Mouse (Mus musculus) heart, embryonic 11.5 days (tissue): ENCODE data around the gene Txnrd3. TPM values are rescaled to one million over a fixed set of nuclear protein-coding genes. Genes with fewer than 3 reads are reported as not detected.

Source experiments
- ATAC-seq: fragments of 200-750 bp; cut with Nextera tagmentation; replicated peaks from 2 replicates; pipeline ENCODE4 v1.8.0; 2017; ENCODE audit warnings: moderate library complexity; ENCODE audit not compliant: insufficient number of reproducible peaks, low FRiP score, low TSS enrichment
- H3K27ac ChIP-seq: fragments of 300-500 bp; sonication (generic); 2 replicates; pipeline ENCODE4 v1.5.1; 2014; ENCODE audit warnings: mild to moderate bottlenecking, low read depth, low read length
- H3K27me3 ChIP-seq: fragments of 300-500 bp; sonication (generic); 2 replicates; pipeline ENCODE4 v1.6.1; 2014; ENCODE audit warnings: mild to moderate bottlenecking, low read length, mixed read lengths; ENCODE audit not compliant: control insufficient read depth, insufficient read depth
- H3K36me3 ChIP-seq: fragments of 300-500 bp; sonication (generic); 2 replicates; pipeline ENCODE4 v1.6.1; 2014; ENCODE audit warnings: mild to moderate bottlenecking, low read length, moderate library complexity, mixed read lengths; ENCODE audit not compliant: control insufficient read depth, insufficient read depth
- H3K4me1 ChIP-seq: fragments of 300-500 bp; sonication (generic); 2 replicates; pipeline ENCODE4 v1.6.1; 2014; ENCODE audit warnings: low read length; ENCODE audit not compliant: control insufficient read depth, insufficient read depth
- H3K4me2 ChIP-seq: fragments of 300-500 bp; sonication (generic); 2 replicates; pipeline ENCODE4 v1.6.1; 2014; ENCODE audit warnings: mild to moderate bottlenecking, moderate library complexity
- H3K4me3 ChIP-seq: fragments of 300-500 bp; sonication (generic); 2 replicates; pipeline ENCODE4 v1.5.1; 2014; ENCODE audit warnings: low read depth, low read length
- H3K9ac ChIP-seq: fragments of 300-500 bp; sonication (generic); 2 replicates; pipeline ENCODE4 v1.6.1; 2014; ENCODE audit warnings: mild to moderate bottlenecking, low read depth, low read length, moderate library complexity
- H3K9me3 ChIP-seq: fragments of 300-500 bp; sonication (generic); replicated peaks from 2 replicates; pipeline ENCODE4 v1.6.1; 2016; ENCODE audit warnings: low read length; ENCODE audit not compliant: control insufficient read depth
- WGBS: fragments of 180-500 bp; shearing (Covaris S2); extraction: QIAGEN DNeasy Blood & Tissue Kit; methylation state at CpG from one replicate; pipeline ENCODE4 v1.1.7; 2014; ENCODE audit not compliant: insufficient replicate concordance; 5-methylcytosine and 5-hydroxymethylcytosine counted together
- polyA plus RNA-seq: library from polyadenylated mRNA; unstranded; fragments of >200 nt; fragmentation: Nextera tagmentation; extraction: Ambion mirVana; gene quantifications from 2 replicates; pipeline ENCODE4 v1.2.1, GENCODE M21; 2014

Txnrd3 gene
- polyA plus RNA-seq, 1 experiment from 2014 or later: 8.7 TPM

GRCm38 (mm10) chr6:89660490-89660889, 16.7 kb downstream of the Txnrd3 start:
- Histone ChIP-seq H3K4me1 (no peaks in the 10 kb centered on the region; the same call in 1 of the 2 replicates), H3K9ac (no peak overlapping the region), H3K36me3 (no peaks in the 10 kb centered on the region), H3K27me3 (no peaks in the 10 kb centered on the region), H3K9me3 (no peaks in the 10 kb centered on the region), H3K27ac (no peak overlapping the region), H3K4me2 (no peak overlapping the region), H3K4me3 (no peak overlapping the region)
- no peak for ATAC-seq
- WGBS: 50% methylated on average over 1 of the region's 1 CpGs

DNA sequence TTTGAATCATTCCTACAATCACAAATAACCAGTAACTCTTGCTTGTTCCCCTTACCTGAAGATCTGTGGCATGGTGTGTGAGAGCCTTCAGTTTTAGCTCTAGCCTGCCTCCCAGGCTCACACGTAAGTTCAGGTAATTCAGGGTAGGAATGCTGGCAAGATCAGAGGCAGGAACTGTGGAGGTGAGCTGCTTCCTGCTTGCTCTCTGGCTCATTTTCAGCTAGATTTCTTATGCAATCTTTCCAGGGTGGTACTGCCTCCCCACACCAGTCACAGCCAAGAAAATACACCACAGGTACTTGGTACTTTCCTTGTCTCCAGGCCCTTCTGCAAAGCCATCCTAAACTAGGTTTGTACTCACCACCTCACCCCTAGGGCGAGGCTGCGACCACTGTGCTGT, 18.7 kb downstream of the Txnrd3 start:
- Histone ChIP-seq H3K4me1 (no peaks in the 10 kb centered on the region; the same call in 1 of the 2 replicates), H3K9ac (no peak overlapping the region), H3K27ac (no peak overlapping the region), H3K27me3 (no peaks in the 10 kb centered on the region), H3K9me3 (no peaks in the 10 kb centered on the region), H3K4me3 (no peak overlapping the region), H3K4me2 (no peak overlapping the region), H3K36me3 (no peaks in the 10 kb centered on the region)
- 88% methylated on average over 3 of the region's 3 CpGs for WGBS
- ATAC-seq: no peak

DNA sequence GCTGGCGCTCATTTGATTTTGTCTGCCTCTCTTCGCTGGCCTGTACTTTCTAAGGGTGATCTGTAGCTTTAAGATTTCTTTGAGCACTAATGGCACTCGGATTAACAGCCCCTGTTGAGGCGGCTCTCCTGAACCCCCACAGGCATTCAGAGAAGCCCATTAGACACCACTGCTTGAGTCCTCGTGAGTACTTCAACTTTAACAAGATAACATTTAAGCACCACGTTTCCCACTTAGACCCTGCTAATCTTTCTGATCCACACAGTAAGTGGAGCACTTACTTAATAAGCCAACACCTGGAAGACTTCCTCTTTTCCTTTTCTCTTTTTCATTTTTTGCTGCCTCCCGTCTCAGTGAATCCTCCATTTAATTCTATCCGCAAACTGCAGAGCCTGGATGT, 21.4 kb downstream of the Txnrd3 start:
- no peaks in the 10 kb centered on the region for H3K36me3 ChIP-seq
- H3K4me3 ChIP-seq: no peak overlapping the region
- no peak for ATAC-seq
- H3K9me3 ChIP-seq: no peaks in the 10 kb centered on the region
- no peak overlapping the region for H3K27ac ChIP-seq
- no peak overlapping the region for H3K9ac ChIP-seq
- WGBS: 45% methylated on average over 8 of the region's 8 CpGs
- H3K27me3 ChIP-seq: no peaks in the 10 kb centered on the region
- H3K4me1 ChIP-seq: no peaks in the 10 kb centered on the region
- no peak overlapping the region for H3K4me2 ChIP-seq

DNA sequence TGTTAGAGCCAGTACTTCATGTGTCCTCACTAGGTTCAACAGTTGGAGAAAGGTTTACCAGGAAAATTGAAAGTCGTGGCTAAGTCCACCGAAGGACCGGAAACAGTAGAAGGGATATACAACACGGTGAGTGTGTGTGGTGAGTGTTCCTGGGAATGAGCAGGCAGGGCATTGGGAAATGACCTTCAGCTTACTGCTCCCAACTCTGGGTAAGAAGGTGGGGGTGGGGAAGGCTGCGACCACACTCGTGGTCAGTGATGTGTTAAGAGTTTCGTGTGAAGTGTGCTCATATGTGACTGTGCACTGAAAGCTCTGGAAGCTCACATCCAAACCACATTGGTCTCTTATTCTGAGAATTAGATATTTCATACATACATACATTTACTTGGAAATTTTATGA, 21.9 kb downstream of the Txnrd3 start:
- Histone ChIP-seq H3K27me3 (no peaks in the 10 kb centered on the region), H3K9me3 (no peaks in the 10 kb centered on the region), H3K4me3 (no peak overlapping the region), H3K4me2 (no peak overlapping the region), H3K4me1 (no peaks in the 10 kb centered on the region), H3K9ac (no peak overlapping the region), H3K36me3 (no peaks in the 10 kb centered on the region), H3K27ac (no peak overlapping the region)
- WGBS: 63% methylated on average over 7 of the region's 7 CpGs
- ATAC-seq: no peak

DNA sequence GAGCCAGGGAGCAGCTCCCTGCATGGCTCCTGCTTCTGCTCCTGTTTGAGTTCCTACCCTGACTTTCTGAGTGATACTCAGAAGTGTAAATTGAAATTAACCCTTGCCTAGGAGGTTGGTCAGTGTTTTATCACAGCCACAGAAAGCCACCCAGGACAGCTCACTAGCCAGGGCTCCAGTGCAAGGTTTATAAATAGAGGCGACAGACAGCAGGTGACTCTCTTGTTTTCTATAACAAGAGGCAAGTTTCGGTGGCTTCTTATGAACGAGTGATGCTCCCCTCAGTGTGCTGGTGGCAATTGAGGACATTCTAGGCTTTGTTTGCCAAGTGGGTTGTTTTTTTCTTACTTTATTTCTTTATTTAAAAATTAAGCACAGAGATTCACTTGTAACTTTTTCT, 23.2 kb downstream of the Txnrd3 start:
- WGBS: 46% methylated on average over 3 of the region's 3 CpGs
- Histone ChIP-seq H3K4me3 (no peak overlapping the region), H3K4me1 (no peaks in the 10 kb centered on the region), H3K36me3 (no peaks in the 10 kb centered on the region), H3K27ac (no peak overlapping the region), H3K9me3 (no peaks in the 10 kb centered on the region), H3K27me3 (no peaks in the 10 kb centered on the region), H3K4me2 (no peak overlapping the region), H3K9ac (no peak overlapping the region)
- ATAC-seq: no peak

- Histone ChIP-seq H3K36me3 (no peaks in the 10 kb centered on the region), H3K27me3 (no peaks in the 10 kb centered on the region), H3K4me1 (no peaks in the 10 kb centered on the region), H3K4me2 (no peak overlapping the region), H3K4me3 (no peak overlapping the region), H3K27ac (no peak overlapping the region), H3K9me3 (no peaks in the 10 kb centered on the region), H3K9ac (no peak overlapping the region)
- ATAC-seq: no peak
- WGBS: 82% methylated on average over 6 of the region's 6 CpGs
Measured at GRCm38 (mm10) chr6:89669556-89669955, 25.8 kb downstream of the Txnrd3 start.

- H3K4me3 ChIP-seq: no peak overlapping the region
Measured at GRCm38 (mm10) chr6:89671431-89671830, 27.6 kb downstream of the Txnrd3 start.

DNA sequence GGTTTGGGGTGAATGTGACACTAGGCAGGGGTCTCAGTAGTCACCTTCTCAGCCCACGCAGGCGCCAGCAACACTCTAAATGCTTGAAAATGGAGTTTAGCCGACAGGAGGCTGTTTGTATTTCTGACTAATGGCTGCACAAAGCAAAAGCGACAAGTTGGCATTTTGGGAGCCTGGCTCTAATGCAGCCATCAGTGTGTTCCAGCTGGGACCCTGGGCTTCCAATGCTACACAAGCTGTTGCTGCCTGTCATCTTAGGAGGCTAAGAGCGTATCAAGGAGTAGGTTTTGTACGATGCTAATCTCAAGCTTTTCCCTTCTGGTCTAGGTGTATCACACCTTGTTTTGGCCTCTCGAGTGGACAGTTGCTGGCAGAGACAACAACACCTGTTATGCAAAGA, 28.9 kb downstream of the Txnrd3 start:
- no peak overlapping the region for H3K4me2 ChIP-seq
- H3K27ac ChIP-seq: no peak overlapping the region
- H3K4me3 ChIP-seq: no peak overlapping the region
- H3K27me3 ChIP-seq: no peaks in the 10 kb centered on the region
- no peak overlapping the region for H3K9ac ChIP-seq
- H3K4me1 ChIP-seq: no peaks in the 10 kb centered on the region
- ATAC-seq: no peak
- no peaks in the 10 kb centered on the region for H3K36me3 ChIP-seq
- 78% methylated on average over 7 of the region's 7 CpGs for WGBS
- H3K9me3 ChIP-seq: no peaks in the 10 kb centered on the region

More at GRCm38 (mm10) chr6:89671431-89671830, 27.6 kb downstream of the Txnrd3 start:
- Histone ChIP-seq H3K27ac (no peak overlapping the region), H3K27me3 (no peaks in the 10 kb centered on the region), H3K9ac (no peak overlapping the region), H3K9me3 (no peaks in the 10 kb centered on the region), H3K4me1 (no peaks in the 10 kb centered on the region), H3K36me3 (no peaks in the 10 kb centered on the region), H3K4me2 (no peak overlapping the region)
- ATAC-seq: no peak
- 75% methylated on average over 6 of the region's 6 CpGs for WGBS

DNA sequence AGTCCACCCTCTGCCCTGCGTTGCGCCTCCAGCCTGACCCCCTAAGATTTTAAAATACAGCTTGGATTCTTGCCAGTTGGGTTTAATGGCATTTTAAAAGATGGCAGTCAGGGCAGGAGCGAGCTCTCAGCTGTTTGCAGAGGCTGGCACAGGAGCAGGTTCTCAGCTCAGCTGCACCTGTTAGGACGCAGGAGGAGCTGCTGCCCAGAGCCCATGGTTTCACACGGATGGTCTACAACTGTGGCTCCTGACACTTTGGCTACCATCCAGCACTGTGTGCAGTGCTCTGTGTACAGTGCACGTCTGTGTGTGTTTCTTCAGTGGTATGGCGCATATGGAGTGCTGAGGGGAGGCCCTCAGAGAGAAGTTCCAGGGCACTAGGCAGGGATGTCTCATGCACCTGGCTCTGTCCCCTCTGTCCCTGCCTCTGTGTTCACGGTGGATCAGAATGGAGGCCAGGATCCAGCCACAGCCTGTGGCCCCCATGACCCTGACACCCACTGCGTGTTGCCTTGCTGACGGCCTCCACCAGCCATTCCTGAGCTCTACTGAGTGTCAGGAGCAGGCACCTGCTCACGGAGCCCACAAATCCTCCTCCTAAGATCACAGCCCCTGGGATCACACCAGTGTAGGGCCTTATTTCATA, 29.5 kb downstream of the Txnrd3 start:
- 85% methylated on average over 11 of the region's 11 CpGs for WGBS
- H3K27ac ChIP-seq: no peak overlapping the region
- no peak overlapping the region for H3K4me3 ChIP-seq
- ATAC-seq: no peak
- H3K9ac ChIP-seq: no peak overlapping the region
- H3K9me3 ChIP-seq: no peaks in the 10 kb centered on the region
- no peaks in the 10 kb centered on the region for H3K27me3 ChIP-seq
- H3K4me1 ChIP-seq: no peaks in the 10 kb centered on the region
- H3K4me2 ChIP-seq: no peak overlapping the region
- no peaks in the 10 kb centered on the region for H3K36me3 ChIP-seq
